Mouse (Mus musculus) liver, embryonic 15.5 days (tissue): Measurements from ENCODE around the gene Acsf3. TPM values are rescaled to one million over a fixed set of nuclear protein-coding genes. Genes with fewer than 3 reads are reported as not detected.

Experiments
- ATAC-seq: fragments of 200-750 bp; cut with Nextera tagmentation; 2 replicates; pipeline ENCODE4 v1.8.0; 2017; ENCODE audit warnings: moderate number of reproducible peaks, mild to moderate bottlenecking, moderate library complexity; ENCODE audit not compliant: insufficient read depth
- H3K27ac ChIP-seq: fragments of 300-500 bp; sonication (generic); replicated peaks from 2 replicates; pipeline ENCODE4 v1.5.1; 2015; ENCODE audit warnings: mild to moderate bottlenecking, inconsistent platforms
- H3K27me3 ChIP-seq: fragments of 300-500 bp; sonication (generic); 2 replicates; pipeline ENCODE4 v1.6.1; 2015; ENCODE audit warnings: mild to moderate bottlenecking, inconsistent platforms
- H3K36me3 ChIP-seq: fragments of 300-500 bp; sonication (generic); replicated peaks from 2 replicates; pipeline ENCODE4 v1.6.1; 2015; ENCODE audit warnings: moderate library complexity, mild to moderate bottlenecking, inconsistent platforms
- H3K4me1 ChIP-seq: fragments of 300-500 bp; sonication (generic); replicated peaks from 2 replicates; pipeline ENCODE4 v1.6.1; 2015; ENCODE audit warnings: inconsistent platforms
- H3K4me2 ChIP-seq: fragments of 300-500 bp; sonication (generic); 2 replicates; pipeline ENCODE4 v1.6.1; 2015; ENCODE audit warnings: moderate library complexity, mild to moderate bottlenecking, inconsistent platforms
- H3K4me3 ChIP-seq: fragments of 300-500 bp; sonication (generic); replicated peaks from 2 replicates; pipeline ENCODE4 v1.5.1; 2015; ENCODE audit warnings: mild to moderate bottlenecking, inconsistent platforms
- H3K9ac ChIP-seq: fragments of 300-500 bp; sonication (generic); 2 replicates; pipeline ENCODE4 v1.6.1; 2015; ENCODE audit warnings: moderate library complexity, mild to moderate bottlenecking, inconsistent platforms
- H3K9me3 ChIP-seq: fragments of 300-500 bp; sonication (generic); replicated peaks from 2 replicates; pipeline ENCODE4 v1.6.1; 2016; ENCODE audit warnings: inconsistent platforms
- WGBS: fragments of 180-500 bp; shearing (Covaris S2); methylation state at CpG from one replicate; pipeline ENCODE4 v1.1.7; 2015; ENCODE audit warnings: mixed read lengths; ENCODE audit not compliant: insufficient replicate concordance; 5-methylcytosine and 5-hydroxymethylcytosine counted together
- polyA plus RNA-seq: library from polyadenylated mRNA; unstranded; fragments of >200 nt; fragmentation: Nextera tagmentation; extraction: Ambion mirVana; gene quantifications from 2 replicates; pipeline ENCODE4 v1.2.1, GENCODE M21; 2015

The Acsf3 gene
- polyA plus RNA-seq, 1 experiment from 2014 or later, result 8.3 TPM

DNA sequence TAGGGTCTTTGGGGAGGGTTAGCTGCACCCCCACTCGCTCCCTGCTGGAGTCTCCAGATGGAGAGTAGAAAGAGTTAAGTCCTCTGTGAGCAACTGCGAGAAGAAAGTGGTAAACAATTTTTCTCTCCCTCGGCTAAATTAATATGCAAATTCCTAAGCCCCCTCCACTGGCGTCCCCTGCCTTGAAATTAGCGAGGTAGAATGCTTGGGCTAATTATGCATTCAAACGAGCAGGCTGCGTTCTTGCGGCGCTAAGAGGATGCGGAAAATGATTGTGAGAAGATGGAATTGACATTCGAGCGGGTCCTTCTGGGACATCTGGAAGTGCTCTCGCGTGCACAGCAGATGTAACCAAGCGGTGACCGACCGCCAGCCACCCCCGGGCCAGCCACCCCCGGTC is 32.8 kb upstream of the Acsf3 start:
- no peak overlapping the region for H3K4me3 ChIP-seq
- peaks cover 100% of the 10 kb centered on the region for H3K27me3 ChIP-seq

DNA sequence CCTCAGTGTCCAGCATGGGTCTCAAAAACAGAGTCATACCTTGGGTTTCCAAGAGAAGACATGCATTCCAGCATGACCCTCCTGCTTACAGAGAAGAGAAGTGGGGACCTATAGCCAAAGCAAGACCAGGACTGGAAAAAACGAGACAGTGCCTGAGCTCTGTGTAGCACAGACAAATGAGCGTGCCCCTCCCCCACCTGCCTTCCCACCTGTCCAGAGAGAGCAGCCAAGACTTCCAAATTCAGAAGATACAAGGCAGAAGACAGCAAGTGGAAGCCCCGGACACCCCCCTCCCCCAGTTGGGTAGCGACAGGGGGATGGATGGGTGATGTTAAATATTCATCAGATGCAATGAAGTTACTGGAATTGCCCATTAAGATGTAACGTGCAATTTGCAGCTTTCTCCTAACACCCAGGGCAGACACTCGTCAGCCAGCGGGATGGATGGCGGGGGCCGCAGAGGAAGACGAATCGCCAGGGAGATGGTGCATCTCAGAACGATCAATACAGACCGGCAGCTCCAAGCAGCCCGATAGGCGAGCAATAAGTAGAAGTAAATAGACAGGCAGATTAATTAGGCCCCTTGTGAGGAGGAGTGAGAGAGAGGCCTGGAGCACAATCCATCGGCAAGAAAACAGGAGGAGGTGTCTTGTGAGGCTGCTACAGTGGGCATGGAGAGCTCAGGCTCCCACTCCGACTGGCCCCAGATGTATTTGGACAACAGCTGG is 30.1 kb upstream of the Acsf3 start:
- Histone ChIP-seq H3K4me3 (no peak overlapping the region), H3K27me3 (peaks cover 100% of the 10 kb centered on the region), H3K36me3 (no peaks in the 10 kb centered on the region), H3K27ac (no peak overlapping the region), H3K9ac (no peak overlapping the region), H3K4me2 (no peak overlapping the region), H3K4me1 (no peaks in the 10 kb centered on the region), H3K9me3 (no peaks in the 10 kb centered on the region)
- 54% methylated on average over 17 of the region's 17 CpGs for WGBS
- ATAC-seq, result no peak

More for the DNA sequence above, 32.8 kb upstream of the Acsf3 start:
- no peak for ATAC-seq
- H3K9ac ChIP-seq, result no peak overlapping the region
- H3K4me1 ChIP-seq, result peaks cover 17% of the 10 kb centered on the region
- WGBS, result 43% methylated on average over 19 of the region's 19 CpGs
- H3K9me3 ChIP-seq, result no peaks in the 10 kb centered on the region
- no peak overlapping the region for H3K4me2 ChIP-seq
- no peak overlapping the region for H3K27ac ChIP-seq
- H3K36me3 ChIP-seq, result no peaks in the 10 kb centered on the region

DNA sequence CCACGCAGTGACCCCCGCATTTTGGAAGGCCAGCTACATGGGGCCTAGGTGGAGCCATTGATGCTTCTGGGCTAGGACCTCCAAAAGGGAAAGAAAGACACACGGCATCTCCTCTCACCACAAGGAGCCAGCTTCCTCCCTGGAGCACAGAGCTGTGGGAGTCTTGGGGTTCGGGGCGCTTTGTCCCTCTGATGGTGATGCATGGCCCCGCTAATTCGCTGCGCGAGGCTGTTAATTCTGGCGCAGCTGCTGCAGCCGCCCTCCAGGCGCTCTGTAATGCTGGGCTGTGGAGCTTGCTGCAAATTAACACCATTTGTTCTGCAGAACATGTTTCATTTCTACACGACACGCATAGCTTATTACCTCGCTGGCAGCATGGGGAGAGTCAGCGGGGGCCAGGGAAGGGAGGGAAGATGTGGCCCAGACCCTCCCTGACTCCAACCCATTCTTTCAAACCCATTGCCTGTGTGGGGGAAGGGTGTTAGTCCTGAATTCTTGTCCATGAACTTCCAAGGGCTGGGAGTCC is 29.5 kb upstream of the Acsf3 start:
- Histone ChIP-seq H3K9ac (no peak overlapping the region), H3K36me3 (no peaks in the 10 kb centered on the region), H3K4me3 (no peak overlapping the region), H3K4me2 (no peak overlapping the region), H3K9me3 (no peaks in the 10 kb centered on the region), H3K4me1 (no peaks in the 10 kb centered on the region), H3K27ac (no peak overlapping the region), H3K27me3 (peaks cover 100% of the 10 kb centered on the region)
- ATAC-seq, result no peak
- WGBS, result 67% methylated on average over 16 of the region's 16 CpGs

DNA sequence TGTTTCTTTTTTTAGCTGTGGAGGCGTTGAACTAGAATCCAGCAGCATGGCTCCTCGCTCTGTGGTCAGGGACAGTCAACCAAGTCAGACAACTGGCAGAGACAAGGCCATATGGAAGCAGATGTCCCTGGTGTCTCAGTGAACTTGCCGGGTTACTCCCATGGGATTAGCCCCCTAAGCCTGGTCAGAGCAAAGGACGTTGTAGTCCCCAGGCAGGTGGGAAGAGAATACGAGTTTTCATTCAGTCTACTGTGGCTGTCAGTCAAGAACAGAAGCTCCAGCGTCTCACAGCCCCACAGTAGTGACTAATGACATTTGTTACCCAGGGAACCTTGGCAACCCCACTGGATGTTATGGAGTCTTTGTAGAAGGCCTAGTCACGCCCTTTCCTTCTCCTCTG is 28.8 kb upstream of the Acsf3 start:
- Histone ChIP-seq H3K9ac (no peak overlapping the region), H3K27ac (no peak overlapping the region), H3K9me3 (no peaks in the 10 kb centered on the region), H3K4me2 (no peak overlapping the region), H3K4me1 (no peaks in the 10 kb centered on the region), H3K4me3 (no peak overlapping the region), H3K36me3 (no peaks in the 10 kb centered on the region), H3K27me3 (peaks cover 100% of the 10 kb centered on the region)
- WGBS, result 49% methylated on average over 7 of the region's 7 CpGs
- no peak for ATAC-seq

DNA sequence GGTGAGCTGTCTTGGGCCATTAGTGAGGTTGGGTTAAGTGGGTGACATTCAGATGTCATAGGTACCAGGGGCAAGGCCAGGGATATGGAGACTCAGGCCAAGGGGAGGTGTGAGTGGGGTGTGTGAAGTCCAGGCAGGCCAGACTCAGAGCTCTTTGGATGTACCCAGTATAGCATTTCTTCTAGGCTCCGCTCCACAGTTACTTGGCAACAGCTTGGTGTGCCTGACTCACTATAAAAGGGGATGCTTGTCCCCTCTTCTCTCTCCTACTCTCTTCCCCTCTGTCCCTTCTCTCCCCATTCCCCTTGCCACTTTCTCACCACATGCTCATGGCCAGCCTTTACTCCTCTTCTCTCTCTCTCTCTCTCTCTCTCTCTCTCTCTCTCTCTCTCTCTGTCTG is 27.5 kb upstream of the Acsf3 start:
- Histone ChIP-seq H3K36me3 (no peaks in the 10 kb centered on the region), H3K9me3 (no peaks in the 10 kb centered on the region), H3K27me3 (peaks cover 100% of the 10 kb centered on the region), H3K27ac (no peak overlapping the region), H3K4me1 (no peaks in the 10 kb centered on the region), H3K4me3 (no peak overlapping the region), H3K4me2 (no peak overlapping the region), H3K9ac (no peak overlapping the region)
- WGBS, result 82% methylated on average over 1 of the region's 1 CpGs
- ATAC-seq, result no peak

DNA sequence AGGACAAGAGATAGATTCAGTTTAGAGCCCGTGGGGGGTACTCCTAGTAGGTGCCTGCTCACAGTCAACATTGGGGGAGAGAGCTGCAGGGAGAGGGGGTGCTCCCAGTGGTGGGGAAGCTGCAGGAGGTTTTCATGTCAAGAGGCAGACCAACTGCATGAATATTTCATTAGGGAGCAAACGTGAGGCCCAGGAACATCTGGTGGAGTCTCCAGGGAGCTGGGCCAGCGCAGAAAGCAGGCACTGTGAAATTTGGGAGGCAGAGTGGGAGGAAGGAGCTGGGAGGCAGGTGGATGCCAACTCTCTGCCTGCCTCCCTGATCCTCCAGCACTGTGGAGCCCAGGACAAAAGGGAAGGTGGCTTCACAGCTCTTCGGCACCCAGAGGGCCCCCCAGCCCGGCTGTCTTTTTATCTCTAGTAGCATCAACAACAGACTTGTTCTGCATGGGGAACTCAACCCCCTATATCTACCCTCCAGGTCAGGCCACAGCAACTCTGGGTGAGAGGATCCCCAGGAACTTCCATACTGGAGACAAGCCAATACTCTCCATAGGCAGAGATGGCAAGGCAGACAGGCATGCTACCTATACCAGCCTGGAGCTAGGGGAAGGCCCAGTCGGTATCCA is 25.8 kb upstream of the Acsf3 start:
- no peak overlapping the region for H3K4me3 ChIP-seq
- H3K9me3 ChIP-seq, result no peaks in the 10 kb centered on the region
- peaks cover 99% of the 10 kb centered on the region for H3K27me3 ChIP-seq
- 37% methylated on average over 6 of the region's 6 CpGs for WGBS
- no peak overlapping the region for H3K9ac ChIP-seq
- H3K4me1 ChIP-seq, result no peaks in the 10 kb centered on the region
- H3K27ac ChIP-seq, result no peak overlapping the region
- no peak overlapping the region for H3K4me2 ChIP-seq
- no peak for ATAC-seq
- no peaks in the 10 kb centered on the region for H3K36me3 ChIP-seq

DNA sequence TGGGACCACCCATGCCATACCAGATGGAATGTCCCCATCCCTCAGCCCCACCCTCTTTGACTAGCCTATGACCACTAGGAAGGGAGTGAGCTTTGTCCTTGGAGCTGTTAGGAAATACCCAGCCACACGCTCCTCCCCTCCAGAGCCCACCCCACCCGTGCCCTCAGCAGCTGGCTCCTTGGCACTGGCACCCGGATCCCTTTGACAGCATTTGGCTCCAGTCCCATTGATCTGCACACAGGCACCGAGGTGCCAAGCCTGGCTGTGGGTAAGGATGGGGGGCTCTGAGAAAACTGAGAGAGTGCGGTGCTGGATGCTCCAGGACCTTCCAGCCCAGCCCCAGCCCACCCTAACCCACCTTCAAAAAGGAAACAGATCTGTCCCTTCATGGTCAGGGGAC is 23.9 kb upstream of the Acsf3 start:
- no peaks in the 10 kb centered on the region for H3K4me1 ChIP-seq
- 66% methylated on average over 5 of the region's 5 CpGs for WGBS
- no peaks in the 10 kb centered on the region for H3K36me3 ChIP-seq
- no peak overlapping the region for H3K9ac ChIP-seq
- no peak overlapping the region for H3K27ac ChIP-seq
- no peak overlapping the region for H3K4me2 ChIP-seq
- ATAC-seq, result no peak
- H3K9me3 ChIP-seq, result no peaks in the 10 kb centered on the region
- H3K27me3 ChIP-seq, result peaks cover 98% of the 10 kb centered on the region
- no peak overlapping the region for H3K4me3 ChIP-seq

DNA sequence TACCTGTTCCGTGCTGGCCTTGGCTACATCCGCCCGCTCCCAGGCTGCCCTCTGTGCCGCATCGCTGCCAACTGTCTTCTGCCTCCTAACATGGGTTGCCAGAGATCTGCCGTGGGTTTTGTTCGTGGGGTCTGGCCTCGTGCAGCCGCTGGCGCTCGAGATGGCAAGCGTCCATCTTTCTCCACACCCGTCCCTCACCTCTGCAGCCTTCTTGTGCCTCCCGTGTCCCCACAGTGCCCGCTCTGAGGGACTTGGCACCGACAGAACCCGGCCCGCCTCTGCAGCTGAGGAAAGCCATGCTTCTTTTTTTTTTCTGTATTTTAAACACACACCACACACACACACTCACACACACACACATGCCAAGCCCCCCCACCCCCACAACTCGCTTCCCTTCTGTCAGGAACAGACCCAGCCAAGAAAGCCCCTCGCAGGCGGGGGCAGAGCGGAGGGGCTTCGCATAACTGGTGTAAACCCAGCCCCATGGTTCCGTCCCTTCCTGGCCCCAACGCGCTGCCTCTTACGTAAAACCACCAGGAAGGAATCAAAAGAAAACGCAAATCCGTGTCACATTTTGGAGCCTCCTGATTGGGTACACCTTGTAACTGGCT is 23.1 kb upstream of the Acsf3 start:
- Histone ChIP-seq H3K4me3 (no peak overlapping the region), H3K9ac (no peak overlapping the region), H3K27ac (no peak overlapping the region), H3K4me1 (no peaks in the 10 kb centered on the region), H3K9me3 (no peaks in the 10 kb centered on the region), H3K36me3 (no peaks in the 10 kb centered on the region), H3K4me2 (no peak overlapping the region), H3K27me3 (peaks cover 98% of the 10 kb centered on the region)
- WGBS, result 82% methylated on average over 29 of the region's 29 CpGs
- ATAC-seq, result no peak

DNA sequence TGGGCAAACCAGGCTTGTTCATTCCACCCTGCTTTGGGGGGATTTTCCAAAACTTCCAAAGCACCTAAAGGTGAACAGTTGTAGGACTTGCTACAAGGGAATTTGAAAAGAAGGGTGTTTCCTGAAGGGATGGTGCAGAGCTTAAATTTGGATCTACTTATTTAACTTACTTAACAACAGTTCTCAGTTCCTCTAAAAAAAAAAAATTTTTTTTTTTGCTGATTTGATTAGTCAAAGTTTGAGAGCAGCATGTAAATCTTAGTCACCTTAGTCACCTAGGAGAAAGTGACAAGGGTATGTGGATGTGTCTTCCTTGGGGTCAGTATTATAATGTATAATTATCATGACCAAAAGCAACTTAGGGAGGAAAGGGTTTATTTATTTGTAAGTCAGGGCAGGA is 16.7 kb upstream of the Acsf3 start:
- H3K4me2 ChIP-seq, result no peak overlapping the region
- no peaks in the 10 kb centered on the region for H3K9me3 ChIP-seq
- H3K9ac ChIP-seq, result no peak overlapping the region
- H3K36me3 ChIP-seq, result no peaks in the 10 kb centered on the region
- peaks cover 18% of the 10 kb centered on the region for H3K4me1 ChIP-seq
- no peak for ATAC-seq
- H3K27me3 ChIP-seq, result peaks cover 95% of the 10 kb centered on the region
- H3K4me3 ChIP-seq, result no peak overlapping the region
- no peak overlapping the region for H3K27ac ChIP-seq

DNA sequence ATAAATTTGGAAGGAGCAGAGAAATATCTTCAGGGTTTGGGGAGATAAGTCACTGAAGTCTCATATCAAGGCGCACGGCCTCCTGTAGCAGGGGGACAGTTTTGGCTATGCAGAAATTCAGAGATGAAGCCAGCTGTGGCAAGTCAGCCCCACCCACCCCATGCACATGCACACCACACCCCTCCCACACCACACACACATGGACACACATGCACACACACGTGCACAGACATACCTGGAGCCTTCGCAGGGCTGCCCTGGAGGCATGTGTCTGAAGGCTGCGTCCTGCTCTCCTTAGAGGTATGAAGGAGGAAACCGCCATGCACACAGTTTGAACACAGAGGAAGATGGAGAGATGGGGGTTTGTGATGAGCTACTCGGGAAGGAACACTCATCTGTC is 15.2 kb upstream of the Acsf3 start:
- 45% methylated on average over 7 of the region's 7 CpGs for WGBS
- peaks cover 96% of the 10 kb centered on the region for H3K27me3 ChIP-seq
- no peaks in the 10 kb centered on the region for H3K36me3 ChIP-seq
- peaks cover 26% of the 10 kb centered on the region for H3K4me1 ChIP-seq
- H3K9me3 ChIP-seq, result no peaks in the 10 kb centered on the region
- no peak overlapping the region for H3K9ac ChIP-seq
- no peak for ATAC-seq
- no peak overlapping the region for H3K4me3 ChIP-seq
- H3K27ac ChIP-seq, result no peak overlapping the region
- H3K4me2 ChIP-seq, result no peak overlapping the region

DNA sequence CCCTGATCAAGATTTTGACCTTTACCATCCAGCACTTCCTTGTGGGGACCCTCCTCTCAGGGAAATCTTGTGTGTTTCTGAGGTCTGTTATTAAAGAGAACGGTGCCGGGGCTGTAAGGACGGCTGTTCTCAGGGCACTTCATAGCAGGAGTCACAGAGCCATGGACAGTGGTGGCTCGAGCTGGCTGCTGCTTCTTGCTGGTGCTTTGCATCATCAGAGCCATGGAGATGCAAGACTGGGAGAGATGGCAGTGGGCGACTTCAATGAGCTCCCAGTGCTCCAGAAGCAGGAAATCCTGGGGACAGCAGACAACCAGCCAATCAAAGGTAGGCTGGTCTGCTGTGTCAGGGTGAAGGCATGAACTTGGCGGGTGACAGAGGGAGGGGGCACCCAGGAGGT is 14.2 kb upstream of the Acsf3 start:
- Histone ChIP-seq H3K9me3 (no peaks in the 10 kb centered on the region), H3K27me3 (peaks cover 94% of the 10 kb centered on the region), H3K4me3 (no peak overlapping the region), H3K4me1 (peaks cover 29% of the 10 kb centered on the region), H3K36me3 (no peaks in the 10 kb centered on the region), H3K27ac (no peak overlapping the region), H3K4me2 (no peak overlapping the region), H3K9ac (no peak overlapping the region)
- 59% methylated on average over 6 of the region's 6 CpGs for WGBS
- ATAC-seq, result no peak
